Mouse (Mus musculus): ENCODE results near the gene Olfr771. TPM values are rescaled to one million over a fixed set of nuclear protein-coding genes. Genes with fewer than 3 reads are reported as not detected.

Olfr771 gene
- not detected in 2 replicates for polyA plus RNA-seq (2012; rRNA removed; ENCODE audit: low replicate concordance)

DNA sequence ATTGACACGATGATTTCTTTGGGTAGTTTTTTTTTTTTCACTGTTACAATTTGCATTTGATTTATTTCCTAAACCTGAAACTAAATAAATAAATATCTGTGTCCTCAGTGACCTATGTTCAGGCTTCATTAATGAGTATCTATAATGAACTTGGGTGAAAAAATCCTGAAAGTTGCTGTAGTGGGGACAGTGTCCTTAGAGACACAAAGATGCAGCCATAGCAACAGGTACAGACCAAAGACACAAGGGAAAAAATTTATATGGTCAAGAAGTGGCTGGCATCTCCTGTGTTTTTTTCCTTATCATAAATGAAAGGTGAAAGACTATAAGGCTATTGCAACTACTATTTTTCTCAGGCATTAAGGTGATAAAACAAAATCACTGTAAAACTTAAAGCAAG, at the start of gene Olfr771:
Gene Olfr771 (minus strand): TSS at position 101 of the 400 bp plus-strand sequence.

DNA sequence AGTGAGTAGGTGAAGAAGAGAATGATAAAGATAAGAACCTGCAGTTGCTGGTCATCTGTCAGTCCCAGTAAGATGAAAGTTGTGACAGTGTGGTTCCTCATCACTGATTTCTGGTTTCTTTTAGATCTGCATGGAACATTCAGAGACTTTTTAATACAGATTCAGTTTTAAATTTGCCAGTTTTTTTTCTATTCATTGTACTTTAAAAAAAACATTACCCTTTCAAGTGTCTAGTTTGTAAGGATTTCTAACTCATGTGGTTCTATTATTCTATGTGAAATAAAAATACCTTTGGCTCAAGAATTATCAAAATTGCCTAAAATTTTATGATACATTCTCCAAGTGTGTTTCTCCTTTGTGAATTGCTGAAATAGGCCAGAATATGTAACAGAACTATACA, 22.8 kb upstream of the Olfr771 start, which contains the start of gene Olfr773:
Gene Olfr773 (minus strand): TSS at position 101 of the 400 bp plus-strand sequence.

DNA sequence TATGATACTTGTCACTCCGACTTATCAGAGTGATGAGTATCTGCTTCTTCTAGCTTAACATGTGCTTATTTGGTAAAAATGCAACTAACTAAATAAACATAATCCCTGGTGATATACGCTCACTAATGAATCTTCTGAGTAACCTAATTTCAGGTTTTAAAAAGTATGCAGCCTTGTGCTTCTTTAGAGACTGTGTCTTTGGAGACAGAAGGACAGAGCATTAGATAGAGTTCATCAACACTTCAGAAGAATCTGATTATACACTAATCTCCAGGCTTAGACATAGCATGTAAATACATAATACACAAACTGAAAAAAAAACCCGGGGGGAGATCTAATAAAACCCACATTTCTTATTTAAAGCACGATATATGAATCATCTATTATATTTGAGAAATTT, 13.3 kb upstream of the Olfr771 start, which contains the start of gene Olfr772:
Gene Olfr772 (minus strand): TSS at position 101 of the 400 bp plus-strand sequence.

DNA sequence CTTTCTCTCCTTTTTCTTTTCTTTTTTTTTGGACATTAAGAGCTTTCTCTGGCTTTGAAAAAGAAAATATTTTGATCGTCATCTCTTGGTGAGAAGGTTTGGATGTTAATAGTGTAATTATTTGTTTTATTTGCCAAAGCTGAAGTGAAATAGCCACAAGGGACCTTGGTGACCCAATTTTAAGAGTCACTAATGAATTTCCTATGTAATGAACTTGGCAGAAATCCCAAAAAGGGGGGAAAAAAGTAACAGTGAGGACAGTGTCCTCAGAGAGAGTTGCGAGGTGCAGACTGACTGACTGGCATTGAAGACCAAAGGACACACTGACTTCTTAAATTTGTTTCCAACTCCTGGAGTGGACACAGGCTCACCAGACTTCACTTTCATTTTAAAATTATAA, 25.7 kb downstream of the Olfr771 start, which contains the start of gene Olfr770:
Gene Olfr770 (minus strand): TSS at position 101 of the 400 bp plus-strand sequence.

DNA sequence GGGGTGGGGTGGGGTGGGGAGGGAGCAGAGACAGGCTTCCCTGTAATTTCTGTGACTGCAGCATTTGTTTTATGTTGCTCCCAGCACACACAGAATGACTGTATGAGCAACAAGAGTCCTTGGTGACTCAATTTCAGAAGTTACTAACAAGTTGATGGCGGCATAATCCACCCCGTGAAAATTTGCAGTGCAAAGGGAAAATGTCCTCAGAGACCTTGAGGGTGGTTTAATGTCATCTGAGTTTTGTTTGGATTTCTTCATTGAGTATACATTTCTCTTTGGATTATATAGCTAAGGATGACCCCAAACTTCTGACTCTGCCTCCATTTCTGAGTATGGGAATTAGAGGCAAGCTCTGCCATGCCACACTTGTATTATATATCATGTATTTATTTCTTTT, 46.8 kb downstream of the Olfr771 start, which contains the start of gene Olfr769:
Gene Olfr769 (minus strand): TSS at position 101 of the 400 bp plus-strand sequence.

Other genes with a start within 250 kb of the Olfr771 start
- gene Rdh5, start 241.9 kb downstream of the Olfr771 start, polyA plus RNA-seq (2012; rRNA removed; ENCODE audit: low replicate concordance) = 36.7 and 39.7 TPM in 2 replicates
- 183 and 190 TPM in 2 replicates for gene Bloc1s1, start 240.7 kb downstream of the Olfr771 start, polyA plus RNA-seq (2012; rRNA removed; ENCODE audit: low replicate concordance)
- gene Itga7, start 230.9 kb downstream of the Olfr771 start, polyA plus RNA-seq (2012; rRNA removed; ENCODE audit: low replicate concordance) = 89.8 and 101 TPM in 2 replicates
- 3.5 and 4.1 TPM in 2 replicates for gene Mettl7b, start 203.8 kb downstream of the Olfr771 start, polyA plus RNA-seq (2012; rRNA removed; ENCODE audit: low replicate concordance)
- not detected in 2 replicates for gene Olfr9, start 175.3 kb downstream of the Olfr771 start, polyA plus RNA-seq (2012; rRNA removed; ENCODE audit: low replicate concordance)
- gene Olfr763, start 154.0 kb downstream of the Olfr771 start, polyA plus RNA-seq (2012; rRNA removed; ENCODE audit: low replicate concordance) = not detected in 2 replicates
- gene Olfr764-ps1, start 124.9 kb downstream of the Olfr771 start, polyA plus RNA-seq (2012; rRNA removed; ENCODE audit: low replicate concordance) = not detected in 2 replicates
- gene Olfr765, start 114.8 kb downstream of the Olfr771 start, polyA plus RNA-seq (2012; rRNA removed; ENCODE audit: low replicate concordance) = not detected in 2 replicates
- gene Olfr766-ps1, start 95.8 kb downstream of the Olfr771 start, polyA plus RNA-seq (2012; rRNA removed; ENCODE audit: low replicate concordance) = not detected in 2 replicates
- not detected in 2 replicates for gene Olfr767, start 81.8 kb downstream of the Olfr771 start, polyA plus RNA-seq (2012; rRNA removed; ENCODE audit: low replicate concordance)
- not detected in 2 replicates for gene Olfr768, start 65.4 kb downstream of the Olfr771 start, polyA plus RNA-seq (2012; rRNA removed; ENCODE audit: low replicate concordance)
- not detected in 2 replicates for gene Olfr769, start 46.9 kb downstream of the Olfr771 start, polyA plus RNA-seq (2012; rRNA removed; ENCODE audit: low replicate concordance)
- not detected in 2 replicates for gene Olfr770, start 25.8 kb downstream of the Olfr771 start, polyA plus RNA-seq (2012; rRNA removed; ENCODE audit: low replicate concordance)
- gene Olfr772, start 13.2 kb upstream of the Olfr771 start, polyA plus RNA-seq (2012; rRNA removed; ENCODE audit: low replicate concordance) = not detected in 2 replicates
- not detected in 2 replicates for gene Olfr773, start 22.7 kb upstream of the Olfr771 start, polyA plus RNA-seq (2012; rRNA removed; ENCODE audit: low replicate concordance)
- gene Olfr774, start 71.5 kb upstream of the Olfr771 start, polyA plus RNA-seq (2012; rRNA removed; ENCODE audit: low replicate concordance) = not detected in 2 replicates
- not detected in 2 replicates for gene Olfr775, start 83.7 kb upstream of the Olfr771 start, polyA plus RNA-seq (2012; rRNA removed; ENCODE audit: low replicate concordance)
- not detected in 2 replicates for gene Olfr776, start 94.4 kb upstream of the Olfr771 start, polyA plus RNA-seq (2012; rRNA removed; ENCODE audit: low replicate concordance)
- not detected in 2 replicates for gene Olfr777, start 106.7 kb upstream of the Olfr771 start, polyA plus RNA-seq (2012; rRNA removed; ENCODE audit: low replicate concordance)
- not detected in 2 replicates for gene Olfr780, start 153.4 kb upstream of the Olfr771 start, polyA plus RNA-seq (2012; rRNA removed; ENCODE audit: low replicate concordance)
- gene Olfr781, start 164.1 kb upstream of the Olfr771 start, polyA plus RNA-seq (2012; rRNA removed; ENCODE audit: low replicate concordance) = not detected in 2 replicates
- not detected in 2 replicates for gene Olfr782, start 184.1 kb upstream of the Olfr771 start, polyA plus RNA-seq (2012; rRNA removed; ENCODE audit: low replicate concordance)
- gene Olfr784, start 219.3 kb upstream of the Olfr771 start, polyA plus RNA-seq (2012; rRNA removed; ENCODE audit: low replicate concordance) = 0.06 TPM in 1 of 2 replicates, not detected in the other
- not detected in 2 replicates for gene Olfr785, start 240.7 kb upstream of the Olfr771 start, polyA plus RNA-seq (2012; rRNA removed; ENCODE audit: low replicate concordance)